Mouse (Mus musculus) heart, embryonic 15.5 days (tissue): ENCODE data around the gene BC067074. TPM values are rescaled to one million over a fixed set of nuclear protein-coding genes. Genes with fewer than 3 reads are reported as not detected.
"Not testable (repeated sequence)": the region's sequence is repeated elsewhere in the genome, so short reads cannot be mapped to it uniquely, and the experiment has no call there.

Source experiments
- ATAC-seq: fragments of 200-750 bp; cut with Nextera tagmentation; replicated peaks from 2 replicates; pipeline ENCODE4 v1.8.0; 2017; ENCODE audit warnings: low read depth, moderate TSS enrichment; ENCODE audit not compliant: insufficient number of reproducible peaks, insufficient read depth, low FRiP score
- H3K27ac ChIP-seq: fragments of 300-500 bp; sonication (generic); 2 replicates; pipeline ENCODE4 v1.5.1; 2015; ENCODE audit warnings: mild to moderate bottlenecking, inconsistent platforms
- H3K27me3 ChIP-seq: fragments of 300-500 bp; sonication (generic); 2 replicates; pipeline ENCODE4 v1.6.1; 2015; ENCODE audit warnings: inconsistent platforms
- H3K36me3 ChIP-seq: fragments of 300-500 bp; sonication (generic); 2 replicates; pipeline ENCODE4 v1.6.1; 2015; ENCODE audit warnings: mild to moderate bottlenecking, inconsistent platforms
- H3K4me1 ChIP-seq: fragments of 300-500 bp; sonication (generic); replicated peaks from 2 replicates; pipeline ENCODE4 v1.6.1; 2015; ENCODE audit warnings: inconsistent platforms
- H3K4me2 ChIP-seq: fragments of 300-500 bp; sonication (generic); 2 replicates; pipeline ENCODE4 v1.6.1; 2015; ENCODE audit warnings: inconsistent platforms, mild to moderate bottlenecking, moderate library complexity
- H3K4me3 ChIP-seq: fragments of 300-500 bp; sonication (generic); 2 replicates; pipeline ENCODE4 v1.5.1; 2015; ENCODE audit warnings: mild to moderate bottlenecking, inconsistent platforms
- H3K9ac ChIP-seq: fragments of 300-500 bp; sonication (generic); 2 replicates; pipeline ENCODE4 v1.6.1; 2015; ENCODE audit warnings: mild to moderate bottlenecking, inconsistent platforms
- H3K9me3 ChIP-seq: fragments of 300-500 bp; sonication (generic); replicated peaks from 2 replicates; pipeline ENCODE4 v1.6.1; 2016; ENCODE audit warnings: inconsistent platforms
- WGBS: fragments of 180-500 bp; shearing (Covaris S2); methylation state at CpG from one replicate; pipeline ENCODE4 v1.1.7; 2015; ENCODE audit warnings: mixed read lengths; 5-methylcytosine and 5-hydroxymethylcytosine counted together
- polyA plus RNA-seq: library from polyadenylated mRNA; unstranded; fragments of >200 nt; fragmentation: Nextera tagmentation; extraction: Ambion mirVana; gene quantifications from 2 replicates; pipeline ENCODE4 v1.2.1, GENCODE M21; 2015

BC067074 gene
- polyA plus RNA-seq = 2.2 and 2.8 TPM in 2 replicates

DNA sequence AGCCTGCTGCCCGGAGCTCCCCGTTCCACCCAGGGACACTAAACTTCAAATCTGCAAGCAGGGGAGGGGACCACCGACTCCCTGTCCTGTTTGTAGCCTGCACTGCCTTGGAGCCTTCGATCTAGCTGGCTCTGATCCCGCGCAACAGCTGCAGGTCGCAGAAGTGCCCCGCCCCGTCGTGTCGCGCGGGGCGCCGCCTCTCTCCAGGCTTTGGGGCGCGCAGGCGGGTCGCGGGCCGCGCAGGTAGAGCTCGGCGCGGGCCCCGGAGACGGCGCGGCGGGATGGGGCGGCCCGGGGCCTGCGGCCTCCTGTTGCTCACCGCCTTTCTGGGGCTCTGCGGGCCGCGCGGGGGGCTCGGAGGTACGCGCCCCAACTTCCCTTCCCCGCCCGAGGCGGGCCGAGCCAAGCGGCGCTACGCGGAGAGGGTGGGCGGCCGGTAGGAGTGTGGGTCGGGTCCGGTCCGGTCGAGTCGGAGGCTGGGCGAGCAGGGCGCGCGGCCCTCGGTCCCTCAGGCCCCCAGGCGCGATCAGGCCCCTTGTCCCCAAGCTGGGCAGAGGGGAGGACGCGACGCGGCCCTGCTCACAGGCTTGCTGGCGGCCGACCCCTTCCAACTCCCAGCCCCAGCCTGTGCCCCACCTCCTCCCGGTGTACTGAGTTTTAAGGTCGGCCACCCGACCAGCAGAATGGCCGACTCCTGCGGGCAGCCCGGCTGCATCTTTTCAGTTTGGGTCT lies at the start of gene BC067074:
Gene BC067074 (plus strand): TSS at position 185 of the 732 bp plus-strand sequence.
- WGBS = 2% methylated on average over 65 of the region's 75 CpGs
- Histone ChIP-seq H3K4me1 (peaks cover 12% of the 10 kb centered on the region), H3K27me3 (peaks cover 7% of the 10 kb centered on the region; the same call in 1 of the 2 replicates), H3K4me2 (peak within 1 kb of the TSS; percentile 96), H3K36me3 (no peaks in the 10 kb centered on the region), H3K9ac (peak within 1 kb of the TSS; percentile 74), H3K9me3 (no peaks in the 10 kb centered on the region), H3K4me3 (peak within 1 kb of the TSS; percentile 77), H3K27ac (peak within 1 kb of the TSS; percentile 22; the same call in 1 of the 2 replicates)
- peak; percentile 67 for ATAC-seq

DNA sequence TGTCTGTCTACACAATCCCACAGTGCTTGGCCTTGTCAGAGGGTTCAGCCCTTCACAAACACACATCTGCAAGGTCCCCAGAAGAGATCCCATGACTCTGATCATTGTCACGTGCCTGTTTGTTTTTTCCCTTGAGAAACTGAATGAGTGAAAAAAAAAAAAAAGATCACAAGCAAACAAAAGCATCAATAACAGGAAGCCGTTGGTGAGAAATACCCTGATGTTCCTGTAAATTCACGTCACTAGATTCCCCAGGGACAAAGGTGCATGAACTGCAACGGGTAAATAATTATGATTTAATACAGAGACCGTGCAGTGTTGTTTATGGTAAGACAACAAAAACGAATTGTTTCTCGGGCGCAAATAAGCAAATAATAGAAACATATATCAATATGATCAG lies 47.9 kb upstream of the BC067074 start:
- H3K4me2 ChIP-seq = no peak overlapping the region
- no peak for ATAC-seq
- H3K27me3 ChIP-seq = no peaks in the 10 kb centered on the region
- H3K9me3 ChIP-seq = no peaks in the 10 kb centered on the region
- H3K9ac ChIP-seq = no peak overlapping the region
- H3K4me1 ChIP-seq = peaks cover 6% of the 10 kb centered on the region
- no peak overlapping the region for H3K27ac ChIP-seq
- no peaks in the 10 kb centered on the region for H3K36me3 ChIP-seq
- WGBS = 71% methylated on average over 8 of the region's 8 CpGs
- no peak overlapping the region for H3K4me3 ChIP-seq

GRCm38 (mm10) chr13:113252580-113252979 lies 40.4 kb upstream of the BC067074 start:
- ATAC-seq, H3K4me3 ChIP-seq, H3K36me3 ChIP-seq, H3K27ac ChIP-seq, H3K4me1 ChIP-seq, H3K9me3 ChIP-seq, H3K9ac ChIP-seq, H3K4me2 ChIP-seq, H3K27me3 ChIP-seq: not testable (repeated sequence)
- 83% methylated on average over 7 of the region's 7 CpGs for WGBS

- H3K4me1 ChIP-seq = no peaks in the 10 kb centered on the region
These were observed 36.2 kb upstream of the BC067074 start for GRCm38 (mm10) chr13:113256766-113257165.

DNA sequence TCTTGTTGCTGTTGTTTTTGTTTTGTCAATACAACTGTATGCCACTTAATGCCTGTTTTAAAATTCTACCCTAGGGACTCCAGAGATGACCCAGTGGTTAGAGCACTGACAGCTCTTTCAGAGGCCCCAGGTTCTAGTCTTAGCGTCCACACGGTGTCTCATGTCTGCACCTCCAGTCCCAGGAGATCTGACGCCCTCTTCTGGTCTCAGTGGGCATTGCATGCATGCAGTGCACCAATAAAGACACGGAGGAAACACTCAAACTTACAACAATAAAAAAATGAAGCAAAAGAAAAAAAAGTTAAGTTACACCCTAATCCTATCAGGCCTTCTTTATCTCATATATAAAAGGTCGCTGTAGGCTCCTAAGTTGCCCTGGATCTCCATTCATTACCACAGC lies 35.8 kb upstream of the BC067074 start:
- no peak overlapping the region for H3K9ac ChIP-seq
- no peaks in the 10 kb centered on the region for H3K36me3 ChIP-seq
- 46% methylated on average over 5 of the region's 5 CpGs for WGBS
- H3K4me3 ChIP-seq = no peak overlapping the region
- no peaks in the 10 kb centered on the region for H3K9me3 ChIP-seq
- no peak for ATAC-seq
- H3K27me3 ChIP-seq = no peaks in the 10 kb centered on the region
- no peaks in the 10 kb centered on the region for H3K4me1 ChIP-seq
- H3K4me2 ChIP-seq = no peak overlapping the region
- H3K27ac ChIP-seq = no peak overlapping the region

More at GRCm38 (mm10) chr13:113256766-113257165, 36.2 kb upstream of the BC067074 start:
- Histone ChIP-seq H3K27ac (no peak overlapping the region), H3K36me3 (no peaks in the 10 kb centered on the region), H3K27me3 (no peaks in the 10 kb centered on the region), H3K4me3 (no peak overlapping the region), H3K9me3 (no peaks in the 10 kb centered on the region), H3K4me2 (no peak overlapping the region), H3K9ac (no peak overlapping the region)
- no peak for ATAC-seq
- WGBS = 63% methylated on average over 2 of the region's 2 CpGs

- no peak for ATAC-seq
- no peak overlapping the region for H3K27ac ChIP-seq
- no peaks in the 10 kb centered on the region for H3K4me1 ChIP-seq
- no peak overlapping the region for H3K4me3 ChIP-seq
- no peaks in the 10 kb centered on the region for H3K9me3 ChIP-seq
- H3K9ac ChIP-seq = no peak overlapping the region
- WGBS = 86% methylated on average over 5 of the region's 5 CpGs
- H3K4me2 ChIP-seq = no peak overlapping the region
- H3K27me3 ChIP-seq = no peaks in the 10 kb centered on the region
- no peaks in the 10 kb centered on the region for H3K36me3 ChIP-seq
These were observed 33.7 kb upstream of the BC067074 start for GRCm38 (mm10) chr13:113259237-113259636.

GRCm38 (mm10) chr13:113262822-113263221 lies 30.1 kb upstream of the BC067074 start:
- Histone ChIP-seq H3K9me3 (no peaks in the 10 kb centered on the region), H3K36me3 (no peaks in the 10 kb centered on the region), H3K4me2 (peak overlapping the region; percentile 3; the same call in 1 of the 2 replicates), H3K4me3 (no peak overlapping the region), H3K9ac (no peak overlapping the region), H3K27ac (no peak overlapping the region), H3K27me3 (no peaks in the 10 kb centered on the region), H3K4me1 (0 out of 2 replicates have a peak, but pooled peaks cover 3% of the 10 kb centered on the region)
- WGBS = 49% methylated on average over 12 of the region's 12 CpGs
- no peak for ATAC-seq

DNA sequence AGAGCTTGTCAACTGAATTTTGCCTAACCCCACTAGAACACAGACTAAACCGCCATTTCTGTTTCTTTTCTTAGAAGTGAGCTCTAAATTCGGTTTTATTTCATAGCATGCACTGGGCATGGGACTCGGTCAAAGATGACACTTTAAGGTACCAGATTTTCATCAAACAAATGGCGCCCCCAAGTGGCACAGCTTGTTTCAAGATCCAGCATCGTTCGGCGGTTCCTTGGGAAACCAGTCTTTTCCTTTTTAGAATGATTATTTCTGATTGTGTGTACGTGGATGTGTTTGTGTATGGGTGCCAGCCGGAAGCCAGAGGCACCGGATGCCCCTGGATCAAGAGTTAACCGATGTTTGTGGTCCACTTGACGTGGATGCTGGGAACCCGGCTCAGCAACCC lies 27.7 kb upstream of the BC067074 start:
- Histone ChIP-seq H3K4me1 (0 out of 2 replicates have a peak, but pooled peaks cover 3% of the 10 kb centered on the region), H3K9me3 (no peaks in the 10 kb centered on the region), H3K4me3 (no peak overlapping the region), H3K27ac (no peak overlapping the region), H3K9ac (no peak overlapping the region), H3K4me2 (no peak overlapping the region), H3K36me3 (no peaks in the 10 kb centered on the region), H3K27me3 (no peaks in the 10 kb centered on the region)
- 19% methylated on average over 13 of the region's 13 CpGs for WGBS
- no peak for ATAC-seq

- peak overlapping the region; percentile 39 for H3K4me2 ChIP-seq
These were observed 26.4 kb upstream of the BC067074 start for GRCm38 (mm10) chr13:113266495-113266951.

DNA sequence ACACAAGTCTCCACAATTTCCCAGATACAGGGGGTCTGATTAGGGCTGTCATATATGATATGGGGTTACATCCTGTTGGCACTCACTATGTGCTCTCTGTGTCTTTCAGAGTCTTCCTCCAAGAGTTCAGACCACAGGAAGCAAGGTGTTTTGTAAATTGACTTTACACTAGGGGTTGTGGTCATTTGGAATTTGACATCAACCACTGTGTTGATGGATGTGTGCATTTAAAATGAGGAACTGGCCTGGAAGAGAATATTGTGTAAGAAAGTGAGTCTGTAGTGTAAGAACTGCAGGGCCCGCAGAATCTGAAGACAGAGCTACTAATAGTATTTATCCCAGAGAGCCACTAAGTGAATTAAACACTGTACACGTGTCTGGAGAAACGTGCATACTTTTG lies 25.8 kb upstream of the BC067074 start:
- Histone ChIP-seq H3K36me3 (no peaks in the 10 kb centered on the region), H3K27ac (no peak overlapping the region), H3K4me1 (0 out of 2 replicates have a peak, but pooled peaks cover 3% of the 10 kb centered on the region), H3K4me2 (no peak overlapping the region), H3K9ac (no peak overlapping the region), H3K27me3 (no peaks in the 10 kb centered on the region), H3K9me3 (no peaks in the 10 kb centered on the region), H3K4me3 (no peak overlapping the region)
- ATAC-seq = no peak
- WGBS = 75% methylated on average over 3 of the region's 3 CpGs

More at GRCm38 (mm10) chr13:113266495-113266951, 26.4 kb upstream of the BC067074 start:
- H3K4me3 ChIP-seq = 0 out of 2 replicates have a peak overlapping the region, but pooled peaks have one; percentile 12
- no peak overlapping the region for H3K27ac ChIP-seq
- no peaks in the 10 kb centered on the region for H3K9me3 ChIP-seq
- H3K36me3 ChIP-seq = no peaks in the 10 kb centered on the region
- no peak for ATAC-seq
- 27% methylated on average over 9 of the region's 9 CpGs for WGBS
- H3K4me1 ChIP-seq = 0 out of 2 replicates have a peak, but pooled peaks cover 3% of the 10 kb centered on the region
- H3K27me3 ChIP-seq = no peaks in the 10 kb centered on the region
- H3K9ac ChIP-seq = no peak overlapping the region

GRCm38 (mm10) chr13:113269777-113270776 lies 22.9 kb upstream of the BC067074 start:
- 56% methylated on average over 18 of the region's 18 CpGs for WGBS
- ATAC-seq = peak; percentile 31; the same call in 1 of the 2 replicates

More at GRCm38 (mm10) chr13:113269777-113270776, 22.9 kb upstream of the BC067074 start:
- Histone ChIP-seq H3K9ac (no peak overlapping the region), H3K27me3 (no peaks in the 10 kb centered on the region), H3K4me3 (no peak overlapping the region), H3K27ac (no peak overlapping the region), H3K4me1 (0 out of 2 replicates have a peak, but pooled peaks cover 3% of the 10 kb centered on the region), H3K36me3 (no peaks in the 10 kb centered on the region), H3K9me3 (no peaks in the 10 kb centered on the region), H3K4me2 (no peak overlapping the region)
